Mouse (Mus musculus) cerebellum, postnatal 25 days (tissue): ENCODE results near the gene Arpp21.
"Not testable (repeated sequence)": the region's sequence is repeated elsewhere in the genome, so short reads cannot be mapped to it uniquely, and the experiment has no call there.

Experiments
- DNase-seq, 2 experiments: peaks; one replicate each; pipeline ENCODE4 v3.0.0; 2021; ENCODE audit warnings: mixed read lengths in 2 of 2

The Arpp21 gene

GRCm38 (mm10) chr9:112100841-112101595 is 134.7 kb downstream of the Arpp21 start:
- no peak for DNase-seq

- no peak for DNase-seq
Measured at GRCm38 (mm10) chr9:112098267-112098666, 137.5 kb downstream of the Arpp21 start.

DNA sequence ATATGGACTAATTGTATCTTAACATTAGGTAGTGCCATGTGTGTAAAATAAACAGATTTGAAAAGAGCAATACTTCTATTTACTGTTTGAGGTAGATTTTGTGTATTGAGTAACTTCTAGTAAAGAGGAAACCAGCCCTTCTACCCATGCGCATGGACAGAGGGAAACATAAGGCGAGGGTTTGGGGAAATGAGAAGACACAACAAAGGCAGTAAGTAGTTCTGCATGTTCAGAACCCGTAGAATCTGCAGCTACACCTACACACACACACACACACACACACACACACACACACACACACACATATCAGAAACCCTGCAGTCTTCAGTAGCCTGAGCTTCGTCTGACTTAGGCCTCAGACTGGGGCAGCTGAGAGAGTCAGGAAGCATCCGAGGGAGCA is 140.0 kb downstream of the Arpp21 start:
- no peak for DNase-seq

GRCm38 (mm10) chr9:112095198-112095597 is 140.5 kb downstream of the Arpp21 start:
- no peak for DNase-seq

DNA sequence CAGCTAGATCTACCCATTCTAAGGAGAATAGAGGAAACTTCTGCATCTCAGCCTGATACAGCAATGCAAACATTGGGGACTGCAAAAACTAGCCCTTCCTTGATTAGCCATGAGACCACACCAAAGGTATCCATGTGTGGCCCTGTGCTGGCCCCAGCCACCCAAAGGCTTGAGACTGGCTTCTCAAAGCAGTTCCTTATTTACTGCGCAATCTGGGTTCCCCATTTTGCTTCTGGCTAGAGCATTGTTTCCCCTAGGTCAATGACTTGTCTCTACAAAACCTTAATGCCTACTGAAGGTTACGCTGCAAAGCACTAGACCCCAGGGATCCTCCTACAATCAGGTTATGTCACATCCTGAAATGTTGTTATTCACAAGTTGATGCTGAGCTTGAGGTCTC is 156.8 kb downstream of the Arpp21 start:
- no peak for DNase-seq

GRCm38 (mm10) chr9:112078453-112078852 is 157.3 kb downstream of the Arpp21 start:
- no peak for DNase-seq

DNA sequence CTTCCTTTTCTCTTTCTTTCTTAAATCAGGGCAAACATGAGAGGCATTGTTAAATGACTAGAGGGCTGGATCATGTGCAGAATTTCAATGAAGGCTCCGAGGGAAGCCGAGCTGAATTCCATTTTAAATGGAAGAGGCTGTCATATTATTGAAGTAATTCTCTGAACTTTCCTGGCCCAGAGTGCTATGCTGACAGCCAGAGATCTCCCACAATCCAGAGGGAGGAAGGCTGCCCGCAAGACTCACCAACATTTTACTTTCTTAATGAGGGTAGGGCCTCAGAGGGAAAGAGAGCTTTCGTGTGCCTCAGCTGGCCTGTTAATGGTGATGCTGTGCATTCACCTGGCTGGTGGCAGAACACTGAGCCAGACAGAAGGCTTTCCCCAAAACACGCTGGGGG is 160.5 kb downstream of the Arpp21 start:
- no peak for DNase-seq

- DNase-seq: no peak
Measured at GRCm38 (mm10) chr9:112074872-112075271, 160.9 kb downstream of the Arpp21 start.

GRCm38 (mm10) chr9:112071368-112071767 is 164.4 kb downstream of the Arpp21 start:
- DNase-seq: no peak

GRCm38 (mm10) chr9:112070961-112071360 is 164.8 kb downstream of the Arpp21 start:
- no peak for DNase-seq

GRCm38 (mm10) chr9:112068250-112068649 is 167.5 kb downstream of the Arpp21 start:
- no peak for DNase-seq

DNA sequence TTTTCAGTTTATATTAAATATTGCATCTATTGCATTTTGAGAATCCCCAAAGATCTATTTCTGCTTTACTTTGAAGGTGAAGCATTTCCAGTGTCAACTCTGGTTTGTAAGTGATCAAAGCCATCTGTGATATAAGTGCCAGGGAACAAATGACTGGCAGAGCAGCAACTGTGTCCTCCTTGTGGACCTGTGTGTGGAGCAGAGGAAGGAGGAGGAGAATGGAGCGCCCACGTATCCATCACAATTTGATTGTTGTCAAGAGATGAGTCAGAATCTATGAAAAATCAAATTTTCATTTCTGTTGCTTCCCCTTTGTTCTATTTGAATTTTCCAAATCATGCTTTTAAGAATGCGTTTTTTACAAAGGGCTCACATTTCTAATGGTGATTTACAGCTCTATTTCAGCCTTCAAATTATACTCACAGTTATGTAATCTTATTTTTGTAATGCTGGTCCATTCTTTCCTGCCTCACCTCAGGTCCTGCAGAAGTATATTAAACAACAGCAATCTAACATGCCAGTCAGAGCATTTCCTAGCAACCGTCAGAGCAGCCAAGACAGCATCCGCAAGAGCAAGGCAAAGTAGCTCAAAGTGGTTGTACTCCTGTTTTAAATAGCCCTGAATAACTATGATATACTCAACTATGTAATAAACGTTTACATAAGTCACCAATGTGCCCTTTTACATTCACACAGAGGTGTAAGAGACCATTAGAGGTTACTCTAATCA is 174.9 kb downstream of the Arpp21 start:
- DNase-seq: no peak

- DNase-seq: no peak
Measured at GRCm38 (mm10) chr9:112054807-112055381, 180.8 kb downstream of the Arpp21 start.

DNA sequence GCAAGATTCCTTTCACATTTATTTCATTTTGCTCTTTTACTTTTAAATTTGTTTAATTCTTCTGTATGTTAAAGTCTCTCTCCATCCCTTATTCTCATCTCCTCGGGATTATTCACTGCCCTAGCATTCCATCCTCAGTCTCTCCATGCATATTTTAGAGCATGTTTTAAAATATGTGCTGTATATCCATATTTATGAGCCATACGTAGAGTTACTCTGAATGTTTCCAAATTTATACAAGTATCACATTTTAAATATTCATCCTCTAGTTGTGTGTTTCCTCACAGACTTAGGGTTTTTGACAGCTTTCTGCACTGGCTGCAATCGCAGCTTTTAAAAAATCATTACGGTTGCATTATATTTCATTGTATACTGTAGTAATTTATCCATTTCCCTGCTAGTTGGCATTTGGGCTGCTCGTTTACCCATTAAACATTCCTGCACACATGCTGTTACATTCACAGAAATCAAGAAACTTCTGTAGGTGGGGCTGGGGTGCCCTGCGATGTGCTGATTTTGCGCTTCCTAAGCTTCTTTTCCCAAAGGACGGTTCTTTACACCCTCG is 187.8 kb downstream of the Arpp21 start:
- DNase-seq: no peak

DNA sequence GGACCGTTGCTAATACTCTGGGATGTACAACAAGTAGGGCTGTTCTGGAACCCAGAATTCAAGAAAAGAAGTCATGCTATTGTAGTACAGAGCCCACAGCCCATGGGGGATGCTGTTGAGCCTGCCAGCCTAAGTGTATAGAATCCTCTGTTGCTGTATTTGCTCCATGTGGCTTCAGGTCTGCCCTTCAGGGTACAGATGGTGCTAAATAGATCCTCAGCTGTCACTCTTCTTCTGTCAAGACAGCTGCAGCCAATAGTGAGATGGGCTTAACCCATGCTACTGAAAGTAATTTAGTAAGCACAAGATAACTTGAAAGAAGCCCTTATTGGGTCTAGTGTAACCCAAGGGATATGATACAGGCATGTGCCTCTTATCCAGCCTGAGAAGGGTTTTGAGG is 195.2 kb downstream of the Arpp21 start:
- DNase-seq: no peak

- DNase-seq: peak in 1 of 2 experiments; percentile 23
Measured at GRCm38 (mm10) chr9:112037732-112038131, 198.0 kb downstream of the Arpp21 start.

- not testable (repeated sequence) for DNase-seq
Measured at GRCm38 (mm10) chr9:112033840-112034239, 201.9 kb downstream of the Arpp21 start.

DNA sequence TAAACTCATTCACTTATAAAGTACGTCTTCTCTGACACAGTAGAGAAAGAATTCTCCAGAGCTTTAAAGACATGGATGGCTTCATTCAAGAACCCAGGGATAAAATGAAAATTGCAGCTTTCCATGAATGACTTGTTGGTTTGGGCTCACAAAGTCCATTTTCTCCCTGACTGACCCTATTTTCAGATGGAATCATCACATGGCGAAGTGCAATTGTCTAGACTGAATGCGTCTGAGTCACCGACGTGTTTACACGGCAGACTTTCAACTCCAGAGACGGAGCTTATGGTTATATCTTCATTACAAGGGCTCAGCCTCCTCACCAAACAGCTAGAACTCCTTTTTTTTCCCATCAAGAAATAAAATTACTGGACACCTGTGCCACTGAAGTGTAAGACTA is 203.6 kb downstream of the Arpp21 start:
- DNase-seq: no peak

DNA sequence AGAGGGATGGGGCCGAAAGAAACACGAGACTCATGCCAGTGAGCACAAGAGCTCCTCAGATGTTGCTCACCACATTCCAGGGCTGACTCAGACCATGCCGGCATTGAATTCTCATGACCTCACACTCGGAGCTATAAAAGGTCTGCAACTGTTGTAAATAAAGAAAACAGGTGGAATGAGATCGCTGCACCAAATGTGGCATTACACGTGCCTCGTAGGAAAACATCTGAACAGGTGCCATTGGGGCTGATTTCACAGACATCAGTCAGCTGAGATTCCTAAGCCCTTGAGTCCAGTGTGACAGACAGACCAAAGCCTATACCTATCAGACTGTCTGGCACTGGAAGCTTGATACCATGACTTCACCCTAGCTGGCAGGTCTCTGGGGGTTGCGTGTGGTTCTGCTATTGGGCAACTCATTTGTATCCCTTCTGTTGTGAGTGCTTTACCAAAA is 212.1 kb downstream of the Arpp21 start:
- DNase-seq: peak in 1 of 2 experiments; percentile 11

- no peak for DNase-seq
Measured at GRCm38 (mm10) chr9:112023111-112023510, 212.6 kb downstream of the Arpp21 start.
